Mouse (Mus musculus): ENCODE measurements around the gene Nudc. TPM values are rescaled to one million over a fixed set of nuclear protein-coding genes. Genes with fewer than 3 reads are reported as not detected.
"Not testable (repeated sequence)": the region's sequence is repeated elsewhere in the genome, so short reads cannot be mapped to it uniquely, and the experiment has no call there.

The Nudc gene
- polyA plus RNA-seq, 1 experiment from 2014 or later: 218 TPM

DNA sequence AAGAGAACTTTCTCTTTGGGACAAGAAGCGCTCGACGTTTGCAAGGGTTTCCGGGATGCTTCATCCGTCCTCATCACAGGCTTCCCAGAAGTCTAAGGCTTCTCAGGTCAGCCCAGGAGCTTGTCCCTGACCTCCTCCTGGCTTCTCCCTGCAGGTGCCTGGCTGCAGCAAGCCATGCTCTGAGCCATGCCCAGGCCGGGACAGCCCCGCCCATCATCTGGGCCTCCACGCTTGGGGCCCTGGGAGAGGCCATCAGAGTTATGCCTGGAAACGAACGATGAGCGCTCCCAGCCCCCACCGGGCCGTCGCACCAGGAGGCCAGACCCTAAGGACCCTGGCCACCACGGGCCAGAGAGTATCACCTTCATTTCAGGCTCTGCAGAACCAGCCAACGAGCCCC lies 18.0 kb downstream of the Nudc start:
- Histone ChIP-seq H3K27ac (replicated peaks) (no peak overlapping the region), H3K4me3 (no peak overlapping the region), H3K36me3 (peaks cover 50% of the 10 kb centered on the region), H3K4me1 (no peaks in the 10 kb centered on the region), H3K9ac (no peak overlapping the region), H3K4me2 (no peak overlapping the region), H3K27me3 (replicated peaks) (peaks cover 5% of the 10 kb centered on the region), H3K9me3 (no peaks in the 10 kb centered on the region)
- ATAC-seq (ENCODE audit: extremely low read depth, insufficient number of reproducible peaks, low FRiP score, low TSS enrichment): no peak
- 63% methylated on average over 16 of the region's 16 CpGs for WGBS

- 53% methylated on average over 2 of the region's 2 CpGs for WGBS
- no peak overlapping the region for H3K4me3 ChIP-seq
- H3K9ac ChIP-seq: no peak overlapping the region
These were observed 24.3 kb downstream of the Nudc start for GRCm38 (mm10) chr4:133521502-133521901.

GRCm38 (mm10) chr4:133519369-133519665 lies 26.5 kb downstream of the Nudc start:
- peak overlapping the region; percentile 62 for H3K4me3 ChIP-seq
- ATAC-seq (ENCODE audit: extremely low read depth, insufficient number of reproducible peaks, low FRiP score, low TSS enrichment): no peak
- peaks cover 9% of the 10 kb centered on the region for H3K4me1 ChIP-seq
- peaks cover 77% of the 10 kb centered on the region for H3K27me3 ChIP-seq (replicated peaks)
- no peaks in the 10 kb centered on the region for H3K9me3 ChIP-seq
- H3K9ac ChIP-seq: peak overlapping the region; percentile 79
- H3K36me3 ChIP-seq: no peaks in the 10 kb centered on the region
- peak overlapping the region; percentile 78 for H3K4me2 ChIP-seq
- H3K27ac ChIP-seq (replicated peaks): no peak overlapping the region
- 8% methylated on average over 25 of the region's 25 CpGs for WGBS

More at GRCm38 (mm10) chr4:133521502-133521901, 24.3 kb downstream of the Nudc start:
- Histone ChIP-seq H3K9me3 (no peaks in the 10 kb centered on the region), H3K27ac (replicated peaks) (no peak overlapping the region), H3K4me1 (peaks cover 9% of the 10 kb centered on the region), H3K36me3 (no peaks in the 10 kb centered on the region), H3K4me2 (no peak overlapping the region), H3K27me3 (replicated peaks) (peaks cover 66% of the 10 kb centered on the region)
- ATAC-seq (ENCODE audit: extremely low read depth, insufficient number of reproducible peaks, low FRiP score, low TSS enrichment): no peak

DNA sequence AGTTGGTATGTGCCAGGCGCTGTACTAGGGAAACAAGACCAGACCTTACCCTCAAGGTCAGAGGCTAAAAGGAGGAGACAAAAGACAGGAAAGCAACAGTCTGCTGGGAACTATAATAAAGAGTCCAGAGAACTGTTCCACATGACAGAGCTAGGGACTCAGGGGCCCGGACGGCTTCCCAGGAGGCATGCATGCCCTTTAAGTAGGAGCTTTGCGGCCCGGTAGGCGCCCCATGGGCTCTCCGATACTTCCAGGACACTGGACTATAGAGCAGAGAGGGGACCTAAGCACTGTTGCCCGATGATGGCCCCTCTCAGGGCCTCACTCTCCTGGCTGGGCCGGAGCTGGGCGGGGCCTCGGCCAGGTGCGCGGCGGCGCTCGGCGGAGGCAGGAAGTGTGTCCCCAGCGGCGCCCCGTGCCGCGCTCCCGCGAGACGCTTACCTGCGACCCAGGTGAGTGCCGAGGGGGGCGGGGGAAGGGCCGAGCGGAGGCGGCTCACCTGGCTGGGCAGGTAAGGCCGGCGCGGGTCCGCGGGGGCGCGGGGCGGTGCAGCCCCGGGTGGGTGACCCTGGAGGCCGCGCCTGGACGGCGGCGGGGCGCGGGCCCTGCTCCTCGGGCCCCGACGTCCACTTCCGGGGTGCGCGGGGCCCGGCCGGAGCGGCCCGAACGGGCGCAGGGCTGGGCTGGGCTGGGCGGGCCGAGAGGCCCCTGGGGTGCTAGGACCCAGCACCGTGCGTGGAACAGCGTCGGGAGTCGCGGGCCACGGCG lies 27.0 kb downstream of the Nudc start, which contains the start of gene Kdf1:
TSS of gene Kdf1 (plus strand) at position 363 of the 768 bp plus-strand sequence.
- Histone ChIP-seq H3K9ac (peak within 1 kb of the TSS; percentile 79), H3K36me3 (no peaks in the 10 kb centered on the region), H3K4me3 (peak within 1 kb of the TSS; percentile 62), H3K9me3 (no peaks in the 10 kb centered on the region), H3K27ac (replicated peaks) (no peak within 1 kb of the TSS), H3K4me1 (peaks cover 9% of the 10 kb centered on the region), H3K27me3 (replicated peaks) (peaks cover 77% of the 10 kb centered on the region), H3K4me2 (peak within 1 kb of the TSS; percentile 78)
- ATAC-seq (ENCODE audit: extremely low read depth, insufficient number of reproducible peaks, low FRiP score, low TSS enrichment): peak; percentile 14; the same call in 1 of the 2 replicates
- WGBS: 4% methylated on average over 49 of the region's 69 CpGs

DNA sequence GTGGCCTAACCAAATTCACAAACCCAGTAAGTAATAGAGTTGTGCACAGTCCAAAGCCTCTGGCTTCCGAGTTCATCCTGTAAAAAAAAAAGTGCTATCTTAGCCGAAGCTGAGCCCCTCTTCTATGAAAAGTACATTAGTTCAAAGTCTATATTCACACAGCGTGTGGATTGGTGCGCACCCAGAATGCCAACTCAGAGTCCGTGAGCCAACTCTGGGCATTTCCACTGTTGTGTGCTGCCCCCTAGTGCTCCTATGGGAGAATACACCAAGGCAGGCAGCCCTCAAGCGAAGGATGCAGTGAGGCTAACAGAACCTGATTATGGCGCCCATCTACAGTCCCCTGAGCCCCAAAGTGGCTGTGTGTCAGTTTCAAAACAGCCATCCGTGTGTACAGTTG lies 32.8 kb downstream of the Nudc start:
- no peaks in the 10 kb centered on the region for H3K36me3 ChIP-seq
- ATAC-seq (ENCODE audit: extremely low read depth, insufficient number of reproducible peaks, low FRiP score, low TSS enrichment): no peak
- H3K4me2 ChIP-seq: no peak overlapping the region
- WGBS: 12% methylated on average over 8 of the region's 8 CpGs
- no peaks in the 10 kb centered on the region for H3K9me3 ChIP-seq
- H3K27ac ChIP-seq (replicated peaks): no peak overlapping the region
- no peak overlapping the region for H3K4me3 ChIP-seq
- H3K4me1 ChIP-seq: no peaks in the 10 kb centered on the region
- H3K9ac ChIP-seq: no peak overlapping the region
- peaks cover 41% of the 10 kb centered on the region for H3K27me3 ChIP-seq (replicated peaks)

DNA sequence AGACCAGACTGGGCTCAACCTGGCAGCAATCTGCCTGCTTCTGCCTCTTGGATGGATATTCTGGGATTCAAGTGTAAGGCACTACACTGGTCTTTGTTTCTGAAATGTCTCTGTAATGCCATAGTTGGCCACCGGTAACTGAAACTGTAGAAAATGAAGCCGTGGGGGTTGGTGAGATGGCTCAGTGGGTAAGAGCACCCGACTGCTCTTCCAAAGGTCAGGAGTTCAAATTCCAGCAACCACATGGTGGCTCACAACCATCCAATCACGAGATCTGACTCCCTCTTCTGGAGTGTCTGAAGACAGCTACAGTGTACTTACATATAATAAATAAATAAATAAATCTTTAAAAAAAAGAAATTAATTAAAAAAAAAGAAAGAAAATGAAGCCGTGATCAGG lies 33.3 kb downstream of the Nudc start:
- H3K36me3 ChIP-seq; ATAC-seq (ENCODE audit: extremely low read depth, insufficient number of reproducible peaks, low FRiP score, low TSS enrichment); H3K27ac ChIP-seq (replicated peaks); H3K9ac ChIP-seq; H3K9me3 ChIP-seq; H3K4me1 ChIP-seq; H3K4me3 ChIP-seq; H3K4me2 ChIP-seq: not testable (repeated sequence)
- H3K27me3 ChIP-seq (replicated peaks): peaks cover 41% of the 10 kb centered on the region
- 36% methylated on average over 5 of the region's 5 CpGs for WGBS

- H3K36me3 ChIP-seq: no peaks in the 10 kb centered on the region
- WGBS: 70% methylated on average over 5 of the region's 5 CpGs
- H3K4me3 ChIP-seq: no peak overlapping the region
- H3K9me3 ChIP-seq: no peaks in the 10 kb centered on the region
- no peak overlapping the region for H3K9ac ChIP-seq
- H3K27ac ChIP-seq (replicated peaks): no peak overlapping the region
- H3K27me3 ChIP-seq (replicated peaks): peaks cover 41% of the 10 kb centered on the region
- no peaks in the 10 kb centered on the region for H3K4me1 ChIP-seq
- H3K4me2 ChIP-seq: no peak overlapping the region
- no peak for ATAC-seq (ENCODE audit: extremely low read depth, insufficient number of reproducible peaks, low FRiP score, low TSS enrichment)
These were observed 34.7 kb downstream of the Nudc start for GRCm38 (mm10) chr4:133511050-133511449.

- Histone ChIP-seq H3K9me3 (no peaks in the 10 kb centered on the region), H3K4me2 (no peak overlapping the region), H3K4me3 (no peak overlapping the region), H3K4me1 (no peaks in the 10 kb centered on the region), H3K27ac (replicated peaks) (no peak overlapping the region), H3K36me3 (no peaks in the 10 kb centered on the region), H3K27me3 (replicated peaks) (peaks cover 54% of the 10 kb centered on the region), H3K9ac (no peak overlapping the region)
- no peak for ATAC-seq (ENCODE audit: extremely low read depth, insufficient number of reproducible peaks, low FRiP score, low TSS enrichment)
- WGBS: 82% methylated on average over 7 of the region's 7 CpGs
These were observed 36.8 kb downstream of the Nudc start for GRCm38 (mm10) chr4:133508990-133509389.

DNA sequence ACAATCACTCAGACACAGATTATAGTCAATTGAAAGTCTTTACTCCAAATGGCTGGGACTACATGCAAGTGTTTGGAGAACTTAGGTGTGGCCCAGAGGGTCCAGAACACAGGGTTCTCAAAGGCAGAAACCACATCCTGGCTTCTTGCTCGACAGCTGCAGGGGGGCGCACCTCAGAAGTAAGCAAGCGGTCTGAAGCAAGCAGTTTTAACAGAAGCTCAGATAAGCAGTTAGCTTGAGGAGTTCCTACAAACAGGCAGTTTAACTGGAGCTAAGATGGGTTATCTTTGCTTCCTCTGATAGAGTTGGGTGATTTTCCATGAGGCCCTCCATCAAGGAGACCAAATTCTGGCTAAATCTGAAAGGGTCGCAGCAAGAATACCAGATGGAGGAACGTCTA lies 39.2 kb downstream of the Nudc start:
- no peak overlapping the region for H3K4me3 ChIP-seq
- no peak overlapping the region for H3K9ac ChIP-seq
- H3K9me3 ChIP-seq: no peaks in the 10 kb centered on the region
- H3K4me1 ChIP-seq: no peaks in the 10 kb centered on the region
- 45% methylated on average over 5 of the region's 5 CpGs for WGBS
- no peaks in the 10 kb centered on the region for H3K36me3 ChIP-seq
- ATAC-seq (ENCODE audit: extremely low read depth, insufficient number of reproducible peaks, low FRiP score, low TSS enrichment): no peak
- no peak overlapping the region for H3K4me2 ChIP-seq
- no peak overlapping the region for H3K27ac ChIP-seq (replicated peaks)
- peaks cover 76% of the 10 kb centered on the region for H3K27me3 ChIP-seq (replicated peaks)

DNA sequence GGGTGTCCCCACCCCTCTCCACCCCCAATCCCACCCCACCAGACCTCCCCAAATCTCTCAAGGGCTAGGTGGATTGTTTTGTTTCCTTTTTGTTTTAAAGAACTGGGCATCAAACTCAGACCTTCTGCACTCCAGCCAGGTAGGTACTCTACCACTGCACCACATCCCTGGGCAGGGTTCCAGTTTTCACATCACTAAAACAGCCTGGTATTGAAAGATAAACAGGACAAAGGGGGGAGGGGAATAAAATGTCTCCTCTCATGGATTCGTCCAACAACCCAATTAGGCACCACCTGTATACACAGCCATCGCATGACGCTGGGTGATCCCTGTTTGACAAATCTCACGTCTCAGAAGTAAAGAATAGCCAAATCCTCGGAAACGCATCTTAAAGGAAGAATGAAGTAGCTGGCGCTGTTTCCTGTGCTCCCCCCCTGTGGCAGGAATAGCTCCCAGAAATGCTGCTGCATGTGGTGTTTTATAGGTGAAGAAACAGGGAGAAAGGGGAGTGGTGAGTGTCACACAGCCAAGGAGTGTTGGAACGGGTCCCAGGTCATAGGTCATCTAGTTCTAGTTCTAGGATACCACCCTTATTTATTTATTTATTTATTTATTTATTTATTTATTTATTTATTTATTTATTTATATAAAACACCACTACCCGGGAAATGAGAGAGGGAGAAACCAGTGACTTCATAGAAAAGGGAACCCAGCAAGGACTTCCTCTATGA lies 40.9 kb downstream of the Nudc start:
- 46% methylated on average over 9 of the region's 9 CpGs for WGBS
- Histone ChIP-seq H3K36me3 (no peaks in the 10 kb centered on the region), H3K4me1 (no peaks in the 10 kb centered on the region), H3K9ac (no peak overlapping the region), H3K4me3 (no peak overlapping the region), H3K9me3 (no peaks in the 10 kb centered on the region), H3K4me2 (no peak overlapping the region), H3K27me3 (replicated peaks) (peaks cover 93% of the 10 kb centered on the region), H3K27ac (replicated peaks) (no peak overlapping the region)
- no peak for ATAC-seq (ENCODE audit: extremely low read depth, insufficient number of reproducible peaks, low FRiP score, low TSS enrichment)

- H3K4me2 ChIP-seq: no peak overlapping the region
- no peak overlapping the region for H3K9ac ChIP-seq
- WGBS: 41% methylated on average over 5 of the region's 5 CpGs
- peaks cover 97% of the 10 kb centered on the region for H3K27me3 ChIP-seq (replicated peaks)
- no peak overlapping the region for H3K4me3 ChIP-seq
- H3K27ac ChIP-seq (replicated peaks): no peak overlapping the region
- H3K36me3 ChIP-seq: no peaks in the 10 kb centered on the region
- no peaks in the 10 kb centered on the region for H3K4me1 ChIP-seq
- no peak for ATAC-seq (ENCODE audit: extremely low read depth, insufficient number of reproducible peaks, low FRiP score, low TSS enrichment)
- H3K9me3 ChIP-seq: no peaks in the 10 kb centered on the region
These were observed 41.5 kb downstream of the Nudc start for GRCm38 (mm10) chr4:133504300-133504699.

DNA sequence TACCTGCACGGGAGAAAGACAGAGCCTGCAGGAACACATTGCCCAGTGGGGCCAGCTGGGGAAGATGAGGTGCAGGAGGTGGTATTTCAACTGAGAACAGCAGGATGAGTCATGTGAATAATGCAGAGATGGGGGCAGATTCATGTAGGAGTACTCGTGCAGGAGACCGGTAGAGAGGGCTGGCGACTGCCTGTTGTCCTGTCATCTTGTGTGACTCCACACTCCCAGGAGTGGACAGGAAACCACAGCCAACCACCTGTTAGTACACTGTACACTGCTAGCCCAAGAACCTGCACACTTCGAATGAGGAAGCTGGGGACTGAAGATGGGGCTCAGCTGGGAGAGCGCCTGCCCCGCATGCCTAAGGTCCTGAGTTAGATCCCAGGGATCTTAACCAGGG lies 44.3 kb downstream of the Nudc start:
- no peak for ATAC-seq (ENCODE audit: extremely low read depth, insufficient number of reproducible peaks, low FRiP score, low TSS enrichment)
- H3K4me2 ChIP-seq: no peak overlapping the region
- peaks cover 17% of the 10 kb centered on the region for H3K4me1 ChIP-seq
- peaks cover 98% of the 10 kb centered on the region for H3K27me3 ChIP-seq (replicated peaks)
- H3K9me3 ChIP-seq: no peaks in the 10 kb centered on the region
- no peak overlapping the region for H3K4me3 ChIP-seq
- 51% methylated on average over 7 of the region's 7 CpGs for WGBS
- H3K36me3 ChIP-seq: no peaks in the 10 kb centered on the region
- H3K27ac ChIP-seq (replicated peaks): no peak overlapping the region
- no peak overlapping the region for H3K9ac ChIP-seq
